Mouse (Mus musculus) G1E (cell line): Measurements from ENCODE around the gene Lamtor3.

Source experiments
- CTCF ChIP-seq: IDR thresholded peaks from 2 replicates; pipeline ENCODE4 v1.5.1; 2012; ENCODE audit warnings: low read depth, low read length, inconsistent platforms, mixed read lengths
- GATA1 ChIP-seq: IDR thresholded peaks from 2 replicates; pipeline ENCODE4 v1.6.1; 2012; ENCODE audit warnings: borderline replicate concordance, low read length, inconsistent platforms, mixed read lengths
- GATA2 ChIP-seq: IDR thresholded peaks from 2 replicates; pipeline ENCODE4 v1.6.1; 2012; ENCODE audit warnings: low read depth, low read length, inconsistent platforms, borderline replicate concordance
- POLR2AphosphoS5 ChIP-seq: IDR thresholded peaks from 2 replicates; pipeline ENCODE4 v1.6.1; 2012; ENCODE audit warnings: low read depth, low read length, inconsistent platforms; ENCODE audit not compliant: insufficient replicate concordance
- TAL1 ChIP-seq: conservative IDR thresholded peaks from 2 replicates; pipeline ENCODE4 v1.6.1; 2012; ENCODE audit warnings: low read depth, low read length, inconsistent platforms, mixed read lengths

DNA sequence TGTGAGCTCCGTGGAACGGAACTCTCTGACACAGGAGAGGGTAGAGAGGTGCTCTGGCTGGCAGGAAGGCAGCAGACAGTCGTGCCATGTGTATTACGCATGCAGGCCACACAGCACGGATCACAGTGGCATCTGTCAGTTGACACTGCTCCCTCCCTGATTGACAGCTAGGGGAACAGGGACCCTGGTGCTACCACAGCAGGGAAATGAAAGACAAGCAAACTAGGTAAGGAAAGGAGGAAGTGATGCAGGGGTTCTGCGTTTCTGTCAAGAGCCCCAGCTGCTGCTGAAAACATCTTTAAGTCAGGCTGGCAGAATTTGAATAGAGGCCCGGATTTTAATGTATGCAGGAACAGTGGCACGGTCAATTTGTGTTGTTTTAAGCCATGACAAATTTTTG, 45.2 kb downstream of the Lamtor3 start:
- TF ChIP-seq CTCF (no peak), TAL1 (no peak), GATA1 (no peak), GATA2 (no peak), POLR2AphosphoS5 (no peak)
